Mouse (Mus musculus): ENCODE results near the gene Olfr1133.
"Not testable (repeated sequence)": the region's sequence is repeated elsewhere in the genome, so short reads cannot be mapped to it uniquely, and the experiment has no call there.

Olfr1133 gene

GRCm38 (mm10) chr2:87647274-87647673, at the start of gene Olfr1133:
Olfr1133 (minus strand) TSS chr2:87647374.
- DNase-seq (ENCODE audit: low spot score) = no peak

DNA sequence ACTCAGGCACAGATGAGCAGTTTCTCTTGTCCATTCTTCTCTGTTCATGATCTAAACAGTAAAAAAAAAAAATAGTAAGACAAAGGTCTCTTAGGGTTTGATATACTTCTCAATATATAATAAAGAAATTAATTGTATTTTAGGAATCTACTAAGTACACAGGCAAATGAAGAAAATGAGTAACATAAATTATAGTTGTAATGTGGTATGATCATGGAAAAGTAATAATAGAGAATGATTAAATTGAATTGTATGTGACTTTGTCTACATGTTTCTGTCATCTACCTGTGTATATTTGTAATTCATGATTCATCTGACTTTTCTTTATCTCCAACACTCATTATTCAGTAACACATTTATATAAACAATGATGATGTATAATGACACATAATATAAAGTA, 46.7 kb upstream of the Olfr1133 start, which contains the start of gene Olfr1136:
TSS of gene Olfr1136 (minus strand) at position 101 of the 400 bp plus-strand sequence.
- DNase-seq (ENCODE audit: low spot score) = no peak

DNA sequence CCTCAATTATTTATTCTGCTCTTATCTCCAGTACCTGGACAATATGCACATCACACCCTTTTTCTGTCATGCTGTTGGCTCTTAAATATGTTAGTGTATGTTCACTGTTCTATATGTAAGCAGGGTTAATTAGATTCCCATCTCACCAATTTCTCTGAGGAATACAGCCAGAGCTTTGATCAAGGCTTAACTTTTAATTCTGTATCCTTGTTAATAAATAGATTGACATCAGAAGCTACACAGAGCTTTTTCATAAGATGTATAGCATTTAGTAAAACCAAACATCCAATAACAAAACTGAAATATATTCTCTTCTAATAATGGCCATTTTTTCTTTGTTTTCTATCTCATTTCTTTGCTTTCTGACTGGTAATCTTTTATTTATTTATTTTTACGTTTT, 26.4 kb upstream of the Olfr1133 start, which contains the start of gene Olfr1135:
TSS of gene Olfr1135 (minus strand) at position 101 of the 400 bp plus-strand sequence.
- DNase-seq (ENCODE audit: low spot score) = no peak

- DNase-seq (ENCODE audit: low spot score) = no peak
Observed at GRCm38 (mm10) chr2:87658360-87658759, 11.2 kb upstream of the Olfr1133 start, which contains the start of gene Olfr1134. Olfr1134 (minus strand) TSS chr2:87658460.

DNA sequence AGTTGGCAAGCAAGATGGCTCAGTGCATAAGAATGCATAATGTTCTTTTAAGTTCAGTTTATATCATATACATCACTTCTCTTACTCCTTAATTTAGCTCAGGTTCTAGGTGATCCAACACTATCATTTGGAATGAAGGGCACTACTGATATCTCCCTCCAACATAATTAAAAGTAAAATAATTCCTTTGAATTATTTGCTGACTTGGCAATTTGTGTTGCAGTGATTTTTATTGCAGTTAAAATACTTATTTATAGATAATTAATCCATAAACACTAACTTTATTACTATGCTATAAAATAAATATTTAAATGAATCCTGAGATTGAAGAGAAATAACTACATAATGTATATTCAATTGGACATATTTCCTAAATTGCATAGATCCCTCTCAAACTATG, 4.7 kb downstream of the Olfr1133 start:
- no peak for DNase-seq (ENCODE audit: low spot score)

DNA sequence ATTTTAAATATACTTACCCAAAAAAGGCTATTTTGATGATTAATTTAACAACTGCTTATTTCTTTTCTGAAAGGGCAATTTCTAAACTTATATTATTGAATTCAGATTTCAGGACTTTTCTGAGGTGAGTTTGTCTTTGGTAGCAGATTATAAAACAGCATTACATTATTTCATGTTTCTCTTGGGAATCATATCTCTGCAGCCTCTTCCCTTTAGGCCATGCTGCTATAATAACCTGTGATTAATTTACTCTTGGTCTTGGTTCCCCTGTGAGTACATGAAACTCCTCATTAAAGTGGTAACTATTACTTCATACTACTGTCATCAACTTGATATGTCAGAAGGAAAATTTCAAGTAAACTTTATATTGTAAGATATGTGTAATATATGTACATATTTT, 9.7 kb downstream of the Olfr1133 start, which contains the start of gene Olfr1132:
TSS of gene Olfr1132 (minus strand) at position 101 of the 400 bp plus-strand sequence.
- no peak for DNase-seq (ENCODE audit: low spot score)

GRCm38 (mm10) chr2:87626804-87627203, 20.4 kb downstream of the Olfr1133 start, which contains the start of gene Olfr1131:
Olfr1131 (plus strand) TSS chr2:87627104.
- DNase-seq (ENCODE audit: low spot score) = no peak

- not testable (repeated sequence) for DNase-seq (ENCODE audit: low spot score)
Observed at GRCm38 (mm10) chr2:87605912-87606311, 41.3 kb downstream of the Olfr1133 start, which contains the start of gene Olfr1130. Olfr1130 (plus strand) TSS chr2:87606212.
